Mouse (Mus musculus): ENCODE results near the gene Gm9508. TPM values are rescaled to one million over a fixed set of nuclear protein-coding genes. Genes with fewer than 3 reads are reported as not detected.

Gm9508 gene
- polyA plus RNA-seq, 1 experiment from 2014 or later: not detected

- H3K4me1 ChIP-seq (ENCODE audit: control insufficient read depth, insufficient read depth, low read length): 0 out of 2 replicates have a peak, but pooled peaks cover 5% of the 10 kb centered on the region
- H3K4me2 ChIP-seq (ENCODE audit: low read depth, low read length): no peak overlapping the region
- no peaks in the 10 kb centered on the region for H3K36me3 ChIP-seq (ENCODE audit: control insufficient read depth, insufficient read depth, low read length)
- no peak overlapping the region for H3K9ac ChIP-seq (replicated peaks; ENCODE audit: low read depth, low read length)
- no peak for ATAC-seq (ENCODE audit: low read depth)
- H3K27ac ChIP-seq (ENCODE audit: low read depth, low read length): no peak overlapping the region
- H3K9me3 ChIP-seq (ENCODE audit: control insufficient read depth, low read length): no peaks in the 10 kb centered on the region
- 91% methylated on average over 9 of the region's 9 CpGs for WGBS
- H3K4me3 ChIP-seq (ENCODE audit: low read depth, low read length): no peak overlapping the region
- H3K27me3 ChIP-seq (ENCODE audit: control insufficient read depth, insufficient read depth, low read length): no peaks in the 10 kb centered on the region
Observed at GRCm38 (mm10) chr10:77652046-77652445, 45.0 kb downstream of the Gm9508 start.

GRCm38 (mm10) chr10:77647901-77648300 lies 49.1 kb downstream of the Gm9508 start:
- H3K4me2 ChIP-seq (ENCODE audit: low read depth, low read length): no peak overlapping the region
- no peaks in the 10 kb centered on the region for H3K27me3 ChIP-seq (ENCODE audit: control insufficient read depth, insufficient read depth, low read length)
- 0 out of 2 replicates have a peak, but pooled peaks cover 5% of the 10 kb centered on the region for H3K4me1 ChIP-seq (ENCODE audit: control insufficient read depth, insufficient read depth, low read length)
- H3K9me3 ChIP-seq (ENCODE audit: control insufficient read depth, low read length): no peaks in the 10 kb centered on the region
- no peak overlapping the region for H3K4me3 ChIP-seq (ENCODE audit: low read depth, low read length)
- WGBS: 88% methylated on average over 8 of the region's 8 CpGs
- no peak for ATAC-seq (ENCODE audit: low read depth)
- peaks cover 30% of the 10 kb centered on the region for H3K36me3 ChIP-seq (ENCODE audit: control insufficient read depth, insufficient read depth, low read length)
- H3K9ac ChIP-seq (replicated peaks; ENCODE audit: low read depth, low read length): no peak overlapping the region
- no peak overlapping the region for H3K27ac ChIP-seq (ENCODE audit: low read depth, low read length)

GRCm38 (mm10) chr10:77647461-77647860 lies 49.6 kb downstream of the Gm9508 start:
- Histone ChIP-seq H3K27ac (ENCODE audit: low read depth, low read length) (no peak overlapping the region), H3K27me3 (ENCODE audit: control insufficient read depth, insufficient read depth, low read length) (no peaks in the 10 kb centered on the region), H3K9ac (replicated peaks; ENCODE audit: low read depth, low read length) (no peak overlapping the region), H3K4me1 (ENCODE audit: control insufficient read depth, insufficient read depth, low read length) (0 out of 2 replicates have a peak, but pooled peaks cover 5% of the 10 kb centered on the region), H3K9me3 (ENCODE audit: control insufficient read depth, low read length) (no peaks in the 10 kb centered on the region), H3K36me3 (ENCODE audit: control insufficient read depth, insufficient read depth, low read length) (peaks cover 32% of the 10 kb centered on the region), H3K4me3 (ENCODE audit: low read depth, low read length) (no peak overlapping the region), H3K4me2 (ENCODE audit: low read depth, low read length) (no peak overlapping the region)
- 63% methylated on average over 1 of the region's 1 CpGs for WGBS
- no peak for ATAC-seq (ENCODE audit: low read depth)

Other genes with a start within 250 kb of the Gm9508 start
- 39.8 and 46.5 TPM in 2 replicates for gene Fam207a, start 181.4 kb downstream of the Gm9508 start, polyA plus RNA-seq (2014; fragmentation: Nextera tagmentation; extraction: Ambion mirVana)
- 0.44 and 1.2 TPM in 2 replicates for gene Itgb2, start 167.0 kb downstream of the Gm9508 start, polyA plus RNA-seq (2014; fragmentation: Nextera tagmentation; extraction: Ambion mirVana)
- 64.2 and 82.6 TPM in 2 replicates for gene Pttg1ip, start 115.5 kb downstream of the Gm9508 start, polyA plus RNA-seq (2014; fragmentation: Nextera tagmentation; extraction: Ambion mirVana)
- 214 and 240 TPM in 2 replicates for gene Sumo3, start 91.1 kb downstream of the Gm9508 start, polyA plus RNA-seq (2014; fragmentation: Nextera tagmentation; extraction: Ambion mirVana)
- gene Gm49325, start 91.0 kb downstream of the Gm9508 start, polyA plus RNA-seq (2014; fragmentation: Nextera tagmentation; extraction: Ambion mirVana): 2.7 TPM in 1 of 2 replicates, not detected in the other
- gene Ube2g2, start 75.0 kb downstream of the Gm9508 start, polyA plus RNA-seq (2014; fragmentation: Nextera tagmentation; extraction: Ambion mirVana): 44.0 and 57.3 TPM in 2 replicates
- 1.4 and 1.5 TPM in 2 replicates for gene Tspear, start 10.7 kb downstream of the Gm9508 start, polyA plus RNA-seq (2014; fragmentation: Nextera tagmentation; extraction: Ambion mirVana)
- not detected in 2 replicates for gene Gm19402, start 6.5 kb downstream of the Gm9508 start, polyA plus RNA-seq (2014; fragmentation: Nextera tagmentation; extraction: Ambion mirVana)
- gene Gm10272, start 9.4 kb upstream of the Gm9508 start, polyA plus RNA-seq (2014; fragmentation: Nextera tagmentation; extraction: Ambion mirVana): not detected in 2 replicates
- not detected in 2 replicates for gene Gm10024, start 14.2 kb upstream of the Gm9508 start, polyA plus RNA-seq (2014; fragmentation: Nextera tagmentation; extraction: Ambion mirVana)
- gene Gm10142, start 18.6 kb upstream of the Gm9508 start, polyA plus RNA-seq (2014; fragmentation: Nextera tagmentation; extraction: Ambion mirVana): not detected in 2 replicates
- not detected in 2 replicates for gene Krtap12-1, start 23.4 kb upstream of the Gm9508 start, polyA plus RNA-seq (2014; fragmentation: Nextera tagmentation; extraction: Ambion mirVana)
- gene Gm10100, start 29.3 kb upstream of the Gm9508 start, polyA plus RNA-seq (2014; fragmentation: Nextera tagmentation; extraction: Ambion mirVana): not detected in 2 replicates
- not detected in 2 replicates for gene Gm18596, start 45.4 kb upstream of the Gm9508 start, polyA plus RNA-seq (2014; fragmentation: Nextera tagmentation; extraction: Ambion mirVana)
- gene Gm9736, start 54.1 kb upstream of the Gm9508 start, polyA plus RNA-seq (2014; fragmentation: Nextera tagmentation; extraction: Ambion mirVana): not detected in 2 replicates
- gene Gm3233, start 62.4 kb upstream of the Gm9508 start, polyA plus RNA-seq (2014; fragmentation: Nextera tagmentation; extraction: Ambion mirVana): not detected in 2 replicates
- gene Gm3238, start 74.1 kb upstream of the Gm9508 start, polyA plus RNA-seq (2014; fragmentation: Nextera tagmentation; extraction: Ambion mirVana): not detected in 2 replicates
- gene Gm7138, start 79.7 kb upstream of the Gm9508 start, polyA plus RNA-seq (2014; fragmentation: Nextera tagmentation; extraction: Ambion mirVana): not detected in 2 replicates
- not detected in 2 replicates for gene Gm3250, start 85.3 kb upstream of the Gm9508 start, polyA plus RNA-seq (2014; fragmentation: Nextera tagmentation; extraction: Ambion mirVana)
- gene Gm7137, start 91.0 kb upstream of the Gm9508 start, polyA plus RNA-seq (2014; fragmentation: Nextera tagmentation; extraction: Ambion mirVana): not detected in 2 replicates
- gene Gm9639, start 97.8 kb upstream of the Gm9508 start, polyA plus RNA-seq (2014; fragmentation: Nextera tagmentation; extraction: Ambion mirVana): not detected in 2 replicates
- not detected in 2 replicates for gene Gm19668, start 101.9 kb upstream of the Gm9508 start, polyA plus RNA-seq (2014; fragmentation: Nextera tagmentation; extraction: Ambion mirVana)
- gene Gm9507, start 114.6 kb upstream of the Gm9508 start, polyA plus RNA-seq (2014; fragmentation: Nextera tagmentation; extraction: Ambion mirVana): not detected in 2 replicates
- not detected in 2 replicates for gene Gm2696, start 117.4 kb upstream of the Gm9508 start, polyA plus RNA-seq (2014; fragmentation: Nextera tagmentation; extraction: Ambion mirVana)
- gene Krtap10-4, start 129.9 kb upstream of the Gm9508 start, polyA plus RNA-seq (2014; fragmentation: Nextera tagmentation; extraction: Ambion mirVana): not detected in 2 replicates
- gene Krtap10-10, start 138.7 kb upstream of the Gm9508 start, polyA plus RNA-seq (2014; fragmentation: Nextera tagmentation; extraction: Ambion mirVana): not detected in 2 replicates
- gene Gm36176, start 149.6 kb upstream of the Gm9508 start, polyA plus RNA-seq (2014; fragmentation: Nextera tagmentation; extraction: Ambion mirVana): not detected in 2 replicates
- gene Gm10318, start 155.6 kb upstream of the Gm9508 start, polyA plus RNA-seq (2014; fragmentation: Nextera tagmentation; extraction: Ambion mirVana): 0.30 TPM in 1 of 2 replicates, not detected in the other
- not detected in 2 replicates for gene Gm3285, start 164.7 kb upstream of the Gm9508 start, polyA plus RNA-seq (2014; fragmentation: Nextera tagmentation; extraction: Ambion mirVana)
- gene Lrrc3, start 205.3 kb upstream of the Gm9508 start, polyA plus RNA-seq (2014; fragmentation: Nextera tagmentation; extraction: Ambion mirVana): 17.4 and 20.6 TPM in 2 replicates